Comparison of ENCODE assay signal across 20 mouse cellular contexts in genomic region chr9:112152762-112153161, GRCm38 (mm10).
"Had no signal": no experiment of that assay in that cellular context is flagged by ENCODE, and none has a peak within 500 bp of the region (broad histone marks: within the 10 kb centered on the region; RNA-seq: fewer than 3 reads in every experiment).

No protein-coding gene starts in this region.

- H3K27ac ChIP-seq: kidney, embryonic 15.5 days; left cerebral cortex, adult 2 months; lung, embryonic 15.5 days; midbrain, embryonic 12.5 days; midbrain, embryonic 15.5 days; neural tube, embryonic 12.5 days; neural tube, embryonic 15.5 days; stomach, postnatal 0 days had no signal

- DNase-seq: kidney, adult 8-10 months; kidney, postnatal 10 days; kidney, postnatal 36 days; layer of hippocampus, postnatal 36 days; lung, adult 18-20 months; lung, postnatal 10 days; lung, postnatal 36 days; right cerebral cortex, adult 18-20 months; right cerebral cortex, postnatal 14 days; right cerebral cortex, postnatal 4 days; thymus, postnatal 36 days had no signal

- H3K4me3 ChIP-seq: kidney, embryonic 15.5 days; left cerebral cortex, adult 2 months; lung, embryonic 15.5 days; midbrain, embryonic 12.5 days; midbrain, embryonic 15.5 days; neural tube, embryonic 12.5 days; neural tube, embryonic 15.5 days had no signal

- H3K9me3 ChIP-seq: kidney, embryonic 15.5 days; lung, embryonic 15.5 days; midbrain, embryonic 12.5 days; midbrain, embryonic 15.5 days; neural tube, embryonic 12.5 days; neural tube, embryonic 15.5 days had no signal

- H3K9ac ChIP-seq: kidney, embryonic 15.5 days; lung, embryonic 15.5 days; midbrain, embryonic 12.5 days; midbrain, embryonic 15.5 days; neural tube, embryonic 12.5 days; neural tube, embryonic 15.5 days had no signal

- H3K4me1 ChIP-seq: kidney, embryonic 15.5 days; lung, embryonic 15.5 days; midbrain, embryonic 12.5 days; midbrain, embryonic 15.5 days; neural tube, embryonic 12.5 days; neural tube, embryonic 15.5 days had no signal

- ATAC-seq: intestine, postnatal 0 days; midbrain, embryonic 15.5 days had no signal

- H3K27me3 ChIP-seq: kidney, embryonic 15.5 days; midbrain, embryonic 12.5 days; midbrain, embryonic 15.5 days; neural tube, embryonic 12.5 days; neural tube, embryonic 15.5 days had no signal

- H3K4me2 ChIP-seq: kidney, embryonic 15.5 days; lung, embryonic 15.5 days; midbrain, embryonic 12.5 days; midbrain, embryonic 15.5 days; neural tube, embryonic 12.5 days; neural tube, embryonic 15.5 days had no signal

- H3K36me3 ChIP-seq: kidney, embryonic 15.5 days; lung, embryonic 15.5 days; midbrain, embryonic 12.5 days; midbrain, embryonic 15.5 days; neural tube, embryonic 12.5 days had no signal
